Mouse (Mus musculus): ENCODE data around the gene Creg1.

Gene Creg1

DNA sequence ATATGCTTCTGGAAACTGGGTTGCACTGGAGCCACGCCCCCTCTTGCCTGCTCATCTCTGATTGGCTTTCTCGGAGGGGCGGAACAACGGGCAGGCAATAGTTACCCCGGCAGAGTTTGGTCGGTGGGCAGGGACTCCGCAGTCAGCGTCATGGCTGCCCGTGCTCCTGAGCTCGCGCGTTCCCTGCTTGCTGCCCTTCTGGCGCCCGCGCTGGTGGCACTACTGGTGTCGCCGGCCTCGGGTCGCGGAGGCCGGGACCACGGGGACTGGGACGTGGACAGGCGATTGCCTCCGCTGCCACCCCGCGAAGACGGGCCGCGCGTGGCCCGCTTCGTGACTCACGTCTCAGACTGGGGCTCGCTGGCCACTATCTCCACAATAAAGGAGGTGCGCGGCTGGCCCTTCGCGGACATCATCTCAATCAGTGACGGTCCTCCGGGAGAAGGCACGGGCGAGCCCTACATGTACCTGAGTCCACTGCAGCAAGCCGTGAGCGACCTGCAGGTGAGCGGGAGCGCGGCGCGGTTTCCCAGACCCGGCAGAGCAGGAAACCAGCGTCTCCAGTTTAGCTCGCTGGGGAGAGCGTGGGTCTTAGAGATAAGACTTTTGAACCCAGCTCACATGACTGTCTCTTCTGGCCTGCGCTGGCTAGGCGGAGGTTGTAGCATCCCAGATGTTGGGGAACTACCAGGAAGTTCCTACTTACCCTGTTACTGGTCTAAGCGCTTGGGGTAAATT, at the start of gene Creg1:
Creg1 (plus strand) TSS at position 112 of the 738 bp plus-strand sequence.
- in situ Hi-C loops (cut with MboI, MseI), result no loop called here

DNA sequence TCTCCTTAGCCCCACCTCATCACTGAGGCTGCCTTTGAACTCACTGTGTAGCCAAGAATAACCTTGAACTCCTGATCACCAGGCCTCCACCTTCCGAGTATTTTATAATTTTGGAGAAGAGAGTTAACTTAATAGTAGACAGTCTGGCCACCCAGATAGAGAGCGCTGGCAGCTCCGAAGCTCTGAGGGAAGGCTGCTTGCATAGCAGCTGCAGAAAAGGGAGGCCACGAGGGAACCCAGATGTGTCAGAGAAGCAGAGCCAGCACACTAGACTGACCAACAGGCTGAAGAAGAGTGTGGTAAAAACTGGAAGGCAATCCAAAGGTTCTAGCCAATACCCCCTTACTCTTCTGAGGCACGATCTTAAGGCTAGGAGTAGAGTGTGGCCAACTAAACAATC, 49.7 kb upstream of the Creg1 start:
- in situ Hi-C loops (cut with MboI, MseI), result loop anchor here (25.0 kb wide), 2 partner anchors 1524 to 1626 kb away; no protein-coding TSS in a partner anchor

DNA sequence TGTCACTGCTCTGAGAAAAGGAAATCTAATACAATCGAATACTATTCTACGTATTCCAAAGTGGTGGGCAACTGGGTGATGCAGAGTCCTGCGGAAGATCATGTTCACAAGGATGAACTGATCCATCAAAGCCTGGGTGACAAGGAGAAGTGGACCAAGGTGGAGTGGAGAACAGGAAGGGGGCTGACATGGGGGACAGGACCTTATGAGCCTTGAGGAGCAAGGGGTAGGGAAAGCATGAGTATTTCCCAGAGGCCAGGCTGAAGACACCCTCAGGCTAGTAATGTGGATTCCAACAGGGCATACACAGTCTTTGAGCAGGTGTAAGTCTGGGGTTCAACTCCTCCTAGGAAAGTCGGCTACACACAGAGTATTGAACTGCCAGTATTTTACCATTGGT, 47.1 kb upstream of the Creg1 start:
- in situ Hi-C loops (cut with MboI, MseI), result loop anchor here (25.0 kb wide), 2 partner anchors 1521 to 1629 kb away; no protein-coding TSS in a partner anchor

DNA sequence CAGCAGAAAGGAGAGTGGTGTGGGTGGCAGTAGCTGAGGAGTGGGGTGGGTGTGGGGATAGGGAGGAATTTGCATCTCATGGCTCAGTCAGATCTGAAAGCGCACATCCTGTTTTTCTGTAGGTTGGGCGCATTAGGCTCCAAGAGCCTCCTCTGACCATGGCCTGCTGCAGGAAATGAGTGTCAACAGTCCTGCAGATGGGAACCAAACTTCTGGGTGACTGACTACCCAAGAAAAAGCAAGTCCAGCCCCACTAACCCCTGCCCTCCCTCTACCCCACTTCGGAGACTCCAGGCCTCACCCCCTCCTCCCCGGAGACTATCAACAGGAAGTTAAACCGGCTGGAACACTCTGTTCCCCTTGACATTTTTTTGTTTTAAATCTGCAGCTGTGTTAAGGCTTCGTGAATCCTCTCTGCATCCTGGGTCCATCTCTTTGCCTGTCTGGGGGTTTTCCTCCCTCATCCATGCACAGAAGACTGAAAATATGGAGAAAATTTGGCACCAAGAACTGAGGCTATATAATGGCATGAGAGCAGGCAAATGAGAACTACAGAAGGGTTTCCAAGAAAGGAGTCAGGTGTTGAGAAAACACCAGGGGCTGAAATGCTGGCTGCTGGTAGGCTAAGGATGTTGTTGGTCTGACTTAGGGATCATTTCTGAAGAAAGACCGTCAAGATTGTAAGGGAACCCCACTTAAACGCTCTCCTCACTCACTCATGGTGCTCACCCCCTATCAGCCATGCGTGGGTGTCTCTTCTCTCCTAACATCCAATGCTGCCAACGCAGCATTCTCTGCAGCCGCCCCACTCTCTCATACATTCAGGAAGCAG, 45.6 kb upstream of the Creg1 start:
- in situ Hi-C loops (cut with MboI, MseI), result loop anchor here (25.0 kb wide), 2 partner anchors 1519 to 1631 kb away; no protein-coding TSS in a partner anchor

DNA sequence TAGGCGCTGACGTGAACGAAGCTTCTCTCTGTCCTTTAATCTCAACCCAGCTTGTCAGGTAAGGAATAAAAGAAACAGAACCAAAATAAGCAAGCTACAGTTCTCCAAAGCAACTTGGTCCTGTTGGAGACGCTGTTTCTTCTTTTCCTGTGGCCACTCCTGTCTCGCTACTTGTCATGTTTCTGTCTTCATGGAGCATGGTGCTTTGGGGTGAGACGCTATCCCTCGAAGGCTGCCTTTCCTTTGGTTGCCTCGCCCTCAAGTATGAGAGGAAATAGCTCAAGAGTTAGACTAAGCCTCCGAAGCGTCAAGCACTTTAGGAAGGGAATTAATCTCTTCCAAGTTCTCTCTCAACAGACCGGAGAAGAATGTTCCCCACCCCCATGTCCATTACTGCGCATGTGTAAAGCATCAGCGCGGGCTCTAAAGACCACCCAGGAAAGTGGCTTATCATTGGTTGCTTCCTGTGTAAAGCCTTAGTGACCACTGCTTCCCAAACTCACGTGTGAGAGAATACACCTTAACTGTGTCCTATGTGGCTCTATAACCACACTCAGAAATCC, 44.9 kb upstream of the Creg1 start:
- in situ Hi-C loops (cut with MboI, MseI), result loop anchor here (25.0 kb wide), 2 partner anchors 1519 to 1631 kb away; no protein-coding TSS in a partner anchor

DNA sequence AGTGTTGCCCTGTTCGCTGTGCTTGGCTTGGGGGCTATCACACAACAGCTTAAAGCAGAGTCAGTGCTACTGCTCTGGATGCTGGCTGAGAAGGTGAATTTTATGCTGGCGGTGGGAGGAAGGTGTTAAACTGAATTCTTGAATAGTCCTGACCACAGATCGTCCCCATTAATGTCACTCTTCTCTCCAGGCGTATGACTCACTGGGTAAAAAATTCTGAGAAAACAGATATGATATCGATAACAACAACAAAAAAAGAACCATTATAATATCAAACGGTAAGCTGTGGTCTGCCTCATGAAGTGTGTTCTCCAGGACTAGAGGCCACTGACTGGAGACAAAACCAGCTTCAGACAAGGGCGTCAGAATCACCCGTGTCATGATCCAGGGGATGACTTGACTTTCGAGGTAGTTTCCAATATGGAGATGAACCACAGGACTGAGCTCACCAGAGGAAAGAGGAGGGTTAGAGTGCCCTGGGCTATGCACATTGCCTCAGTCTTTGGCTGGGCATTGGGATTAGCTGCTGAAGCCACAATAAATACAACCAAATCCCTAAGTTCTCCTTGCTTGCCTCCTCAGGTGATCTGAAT, 40.9 kb upstream of the Creg1 start:
- in situ Hi-C loops (cut with MboI, MseI), result loop anchor here (25.0 kb wide), 2 partner anchors 1515 to 1635 kb away; no protein-coding TSS in a partner anchor

DNA sequence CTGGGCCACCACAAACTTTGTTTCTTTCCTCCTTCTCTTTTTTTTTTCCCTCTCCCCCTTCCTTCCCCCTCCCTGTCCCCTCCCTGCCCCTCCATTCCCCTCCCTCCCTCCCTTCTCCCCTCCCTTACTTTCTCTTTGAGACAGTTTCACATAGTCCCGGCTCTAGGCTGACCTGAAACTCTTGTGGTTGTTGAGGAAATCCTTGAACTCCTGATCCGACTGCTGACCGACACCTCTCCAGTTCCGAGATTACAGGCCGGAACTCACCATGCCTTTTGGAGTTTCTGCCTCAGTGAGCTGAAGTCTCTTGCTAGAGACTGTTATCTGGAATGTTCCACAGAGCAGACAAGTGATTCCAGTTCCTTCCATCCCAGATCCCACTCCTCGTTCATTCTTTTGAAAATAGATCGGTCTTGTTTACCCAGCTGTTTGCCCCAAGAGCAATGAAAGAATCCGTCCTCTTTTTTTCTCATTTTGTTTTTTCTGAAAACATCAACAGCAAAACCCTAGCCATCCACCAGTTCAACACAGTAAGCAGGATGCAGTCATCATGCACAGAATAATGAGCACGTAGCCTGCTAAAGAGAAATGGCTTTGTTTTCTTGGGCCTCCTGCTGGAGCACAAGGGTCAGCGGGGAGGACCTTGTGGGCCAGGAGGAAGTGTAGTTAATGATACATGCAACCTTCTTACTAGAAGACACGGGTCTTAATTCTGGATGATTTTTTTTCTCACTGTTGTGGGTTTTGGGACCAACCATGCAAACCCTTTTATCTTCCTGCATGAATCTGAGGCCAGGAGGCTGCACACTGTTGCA, 39.1 kb upstream of the Creg1 start:
- in situ Hi-C loops (cut with MboI, MseI), result loop anchor here (25.0 kb wide), 2 partner anchors 1513 to 1637 kb away; no protein-coding TSS in a partner anchor

DNA sequence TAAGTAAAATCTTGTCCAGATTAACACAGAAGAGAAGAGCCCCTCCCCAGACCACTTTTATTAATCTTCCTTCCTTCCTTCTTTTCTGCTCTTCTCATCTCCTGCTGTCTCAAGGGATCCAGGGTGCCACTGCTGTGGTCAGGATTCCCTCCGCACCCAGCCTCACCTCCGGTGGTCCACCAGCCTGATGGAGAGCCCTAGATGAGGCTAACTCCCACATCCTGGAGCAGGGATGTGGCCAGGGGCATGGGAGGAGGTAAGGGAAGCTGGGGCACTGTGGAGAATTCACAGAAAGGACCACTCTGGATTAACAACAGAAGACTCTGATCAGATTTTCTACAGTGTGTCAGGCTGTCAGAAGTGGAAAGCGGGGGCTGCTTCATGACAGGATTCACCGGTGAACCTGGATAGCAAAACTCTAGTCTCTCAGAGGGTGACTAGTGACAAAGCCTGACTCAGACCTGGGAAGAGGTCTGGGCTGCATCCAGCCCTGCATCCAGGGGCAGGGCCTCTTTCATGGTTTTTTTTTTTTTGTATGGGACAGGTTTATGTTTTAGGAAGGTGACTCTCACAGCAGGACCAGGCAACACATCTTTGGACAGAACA, 38.4 kb upstream of the Creg1 start:
- in situ Hi-C loops (cut with MboI, MseI), result no loop called here

DNA sequence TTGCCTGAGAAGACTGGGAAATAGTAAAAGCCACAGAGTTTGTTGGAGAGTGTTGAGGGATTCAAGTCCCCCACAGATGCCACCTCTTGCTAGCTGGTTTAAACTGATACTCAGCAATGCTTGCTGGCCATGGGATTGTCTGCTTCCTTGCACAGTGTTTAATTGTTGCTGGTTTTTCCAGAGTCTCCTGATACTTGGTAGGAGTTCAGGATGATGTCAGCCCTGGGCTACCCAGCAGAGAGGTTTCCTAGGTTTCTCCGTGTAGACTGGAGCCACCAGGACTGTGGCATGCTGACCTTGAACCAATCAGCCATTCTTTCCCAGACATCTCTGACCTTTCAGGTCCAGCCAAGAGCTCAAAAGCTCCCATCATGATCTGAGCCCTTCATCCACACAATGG, 36.6 kb upstream of the Creg1 start:
- in situ Hi-C loops (cut with MboI, MseI), result no loop called here

DNA sequence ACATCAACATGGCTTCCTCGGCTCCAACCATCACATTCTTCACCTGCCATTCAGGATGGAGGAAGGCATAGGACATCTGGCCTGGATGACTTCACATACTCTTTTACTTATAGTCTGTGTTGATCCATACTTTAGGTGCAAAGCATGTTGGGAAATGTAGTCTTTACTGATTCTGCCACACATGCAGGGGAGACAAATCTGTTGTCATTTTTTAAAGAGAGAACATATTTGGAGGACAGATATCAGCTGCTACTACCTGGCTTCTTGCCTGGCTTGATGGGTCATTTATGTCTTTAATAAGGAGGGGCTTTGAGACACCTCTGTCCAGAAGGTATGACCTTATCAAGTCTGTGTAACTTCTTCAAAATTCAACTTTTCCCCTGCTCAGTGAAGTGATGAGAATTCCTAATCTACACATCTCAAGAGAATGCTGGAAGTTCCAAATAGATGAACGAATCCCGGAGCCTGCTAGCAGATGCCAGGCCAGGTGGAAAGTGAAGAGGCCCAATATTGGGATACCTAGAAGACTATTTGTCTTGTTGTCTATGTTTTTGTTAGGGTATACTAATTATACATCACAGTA, 35.4 kb upstream of the Creg1 start:
- in situ Hi-C loops (cut with MboI, MseI), result no loop called here

DNA sequence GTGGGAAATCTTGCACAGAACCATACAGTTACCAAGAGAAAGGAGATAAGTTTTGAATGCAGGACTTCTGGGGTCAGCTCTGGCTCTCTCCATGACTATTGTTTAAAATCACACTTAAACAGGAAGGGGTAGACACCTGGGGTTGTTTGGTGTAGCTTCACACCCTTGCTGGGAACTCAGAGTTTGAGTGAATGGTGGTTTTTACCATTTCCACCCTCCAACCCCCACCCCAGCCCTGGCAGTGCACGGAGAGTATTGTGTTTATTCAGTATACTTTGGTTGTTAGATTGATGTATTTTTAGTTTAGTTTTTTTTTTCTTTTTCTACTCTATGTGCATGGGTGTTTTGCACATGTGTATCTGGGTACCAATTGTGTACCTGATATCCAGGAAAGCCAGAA, 33.4 kb upstream of the Creg1 start:
- in situ Hi-C loops (cut with MboI, MseI), result no loop called here

DNA sequence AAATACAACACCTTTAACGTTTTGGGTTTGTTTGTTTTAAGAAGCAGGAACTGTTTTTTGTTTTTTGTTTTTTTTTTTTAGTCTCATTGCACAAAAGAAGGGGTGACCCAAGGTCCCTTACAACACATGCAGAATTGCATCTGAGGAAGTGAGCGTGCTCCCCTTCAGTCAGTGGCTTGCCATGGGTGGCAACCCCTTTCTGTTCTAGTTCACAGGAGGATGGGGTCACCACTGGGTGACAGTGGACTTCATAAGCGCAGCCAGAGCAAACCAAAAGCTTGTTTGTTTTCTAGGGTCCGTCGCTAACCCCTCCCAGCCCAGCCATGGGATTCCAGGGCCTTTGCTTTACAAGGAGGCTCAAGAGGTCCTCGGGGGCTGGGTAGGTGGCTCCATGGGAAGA, 32.0 kb upstream of the Creg1 start:
- in situ Hi-C loops (cut with MboI, MseI), result no loop called here

DNA sequence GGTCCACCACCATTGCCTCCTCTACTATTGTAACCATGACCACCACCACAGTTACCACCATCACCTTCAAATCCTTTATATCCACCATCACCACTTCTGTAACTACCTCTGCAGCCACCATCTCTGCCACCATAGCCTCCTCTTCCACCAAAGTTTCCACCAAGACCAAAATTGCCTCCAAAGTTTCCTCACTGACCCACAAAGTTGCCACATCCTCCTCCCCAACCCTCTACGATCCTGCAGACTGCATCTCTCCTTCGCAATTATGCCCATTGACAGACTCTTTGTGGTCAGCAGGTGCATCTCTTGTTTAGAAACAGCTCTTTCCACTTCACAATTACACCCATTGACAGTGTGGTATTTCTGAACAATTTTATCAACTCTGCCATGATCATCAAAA, 28.7 kb upstream of the Creg1 start:
- in situ Hi-C loops (cut with MboI, MseI), result loop anchor here (5.0 kb wide), 2 partner anchors 58 to 153 kb away; no protein-coding TSS in a partner anchor

DNA sequence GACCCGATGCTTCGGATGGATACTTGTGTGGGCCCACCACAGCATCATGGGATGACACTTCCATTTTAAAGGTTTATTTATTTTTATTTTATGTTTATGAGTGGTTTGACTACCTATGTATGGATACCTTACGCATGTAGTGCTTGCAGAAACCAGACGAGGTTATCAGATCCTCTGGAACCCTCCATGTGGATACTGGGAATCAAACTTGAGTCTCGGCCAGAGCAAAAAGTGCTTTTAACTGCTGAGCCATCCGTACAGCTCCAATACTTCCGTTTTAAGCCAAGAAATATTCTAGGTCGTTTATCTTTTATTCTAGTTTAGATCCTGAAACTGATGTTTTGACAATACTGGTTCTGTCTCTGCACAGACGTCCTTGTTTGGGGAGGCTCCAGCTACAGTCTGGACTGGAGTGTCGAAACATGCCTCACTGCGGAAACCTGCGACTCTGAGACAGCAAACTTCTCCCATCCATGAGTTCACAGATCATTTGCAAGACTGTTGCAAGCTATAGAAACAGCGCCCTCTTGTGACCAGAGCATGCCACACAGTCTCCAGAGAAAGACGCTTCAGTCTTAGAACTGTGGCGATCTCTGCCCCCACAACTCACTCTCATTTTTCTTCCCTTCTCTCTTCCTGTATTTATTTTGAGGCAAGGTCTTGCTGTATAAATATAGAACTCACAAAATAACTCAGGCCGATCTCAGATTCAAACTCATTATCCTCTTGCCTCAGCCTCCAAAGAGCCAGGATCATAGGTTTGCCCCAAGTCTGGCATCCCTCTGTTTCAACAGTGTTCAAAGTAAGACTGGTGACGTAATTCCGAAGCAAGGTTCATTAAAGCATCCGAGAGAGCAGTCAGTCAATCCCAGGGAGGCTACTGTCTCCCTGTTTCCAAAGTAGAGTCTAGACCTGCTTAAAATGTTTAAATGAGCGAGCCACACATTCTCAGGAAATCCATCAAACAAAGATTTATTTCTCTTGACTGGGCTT, 27.4 kb upstream of the Creg1 start:
- in situ Hi-C loops (cut with MboI, MseI), result loop anchor here (5.0 kb wide), 2 partner anchors 59 to 154 kb away; no protein-coding TSS in a partner anchor

DNA sequence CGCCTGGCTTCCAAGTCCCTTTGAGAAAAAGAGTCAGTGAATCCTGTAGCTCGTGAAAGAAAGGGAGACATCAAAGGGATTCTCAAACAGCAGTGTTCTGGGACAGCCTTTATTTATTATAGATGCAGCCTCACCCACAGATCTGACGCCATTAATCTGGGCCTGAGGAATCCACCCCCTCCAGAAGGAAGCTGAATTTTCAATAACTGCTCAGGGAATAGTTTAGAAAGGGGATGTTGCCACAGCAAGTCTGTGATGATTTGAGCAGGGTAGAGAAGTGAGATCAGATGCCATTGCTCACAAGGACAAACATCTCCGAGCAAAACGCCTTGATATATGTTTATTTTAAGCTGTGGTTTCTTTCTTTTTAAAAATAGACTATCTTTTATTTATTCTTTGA, 26.1 kb upstream of the Creg1 start:
- in situ Hi-C loops (cut with MboI, MseI), result loop anchor here (5.0 kb wide), 2 partner anchors 60 to 155 kb away; no protein-coding TSS in a partner anchor

DNA sequence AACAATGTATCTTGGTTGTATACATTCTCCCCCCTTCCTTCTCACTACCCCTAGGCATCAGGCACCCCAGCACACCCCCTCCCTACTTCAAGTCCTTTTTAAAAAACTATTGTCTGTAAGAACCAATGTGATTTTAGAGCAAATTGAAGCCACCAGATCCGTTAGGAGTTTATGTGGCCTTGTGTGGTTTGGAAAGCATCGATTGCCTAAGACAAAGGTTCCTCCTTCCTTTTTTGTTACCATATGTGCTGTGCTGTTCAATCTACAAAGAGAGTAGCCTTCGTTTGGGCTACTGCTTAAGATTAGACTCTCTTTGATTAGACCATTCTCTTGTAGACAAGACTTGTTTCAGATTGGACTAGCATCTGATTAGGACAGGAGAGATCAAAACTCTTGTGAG, 25.7 kb upstream of the Creg1 start:
- in situ Hi-C loops (cut with MboI, MseI), result loop anchor here (5.0 kb wide), 2 partner anchors 61 to 156 kb away; no protein-coding TSS in a partner anchor

DNA sequence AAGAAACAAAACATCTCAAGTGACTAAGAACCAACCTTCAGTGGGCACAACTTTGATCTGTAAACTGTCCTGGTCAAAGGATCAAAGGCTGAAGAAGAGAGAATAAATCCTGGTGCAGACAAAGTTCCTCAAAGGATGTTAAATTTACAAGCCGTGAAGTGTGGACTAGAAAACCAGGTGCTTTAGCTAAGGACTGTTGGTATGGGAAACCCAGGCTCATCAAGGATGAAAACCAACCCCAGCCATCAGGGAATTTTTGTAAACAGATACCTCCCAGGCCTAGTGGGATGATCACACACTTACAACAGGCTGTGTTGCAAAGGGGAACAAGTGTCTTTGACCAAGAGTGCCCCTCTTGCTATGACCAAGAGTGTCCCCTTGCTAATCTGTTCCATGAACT, 24.6 kb upstream of the Creg1 start:
- in situ Hi-C loops (cut with MboI, MseI), result loop anchor here (5.0 kb wide), 2 partner anchors 62 to 157 kb away; no protein-coding TSS in a partner anchor

DNA sequence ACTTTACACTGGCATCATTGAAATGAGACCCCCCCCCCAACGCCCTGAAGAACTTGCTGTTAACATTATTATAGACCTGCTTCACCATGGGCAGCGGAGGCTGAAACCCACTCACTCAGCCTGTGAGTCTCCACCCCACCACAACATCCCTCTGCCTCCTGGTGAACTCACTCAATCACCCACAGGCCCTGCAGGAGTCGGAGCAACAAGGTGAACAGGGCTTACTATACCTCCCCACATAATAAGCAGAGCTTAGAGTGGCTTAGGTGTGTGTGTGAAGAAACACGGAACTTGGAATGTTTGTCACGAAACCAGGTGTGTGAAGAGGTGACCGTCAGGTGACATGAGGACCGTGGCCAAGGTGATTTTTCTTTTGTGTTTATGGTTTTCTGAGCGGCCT, 21.6 kb upstream of the Creg1 start:
- in situ Hi-C loops (cut with MboI, MseI), result no loop called here

DNA sequence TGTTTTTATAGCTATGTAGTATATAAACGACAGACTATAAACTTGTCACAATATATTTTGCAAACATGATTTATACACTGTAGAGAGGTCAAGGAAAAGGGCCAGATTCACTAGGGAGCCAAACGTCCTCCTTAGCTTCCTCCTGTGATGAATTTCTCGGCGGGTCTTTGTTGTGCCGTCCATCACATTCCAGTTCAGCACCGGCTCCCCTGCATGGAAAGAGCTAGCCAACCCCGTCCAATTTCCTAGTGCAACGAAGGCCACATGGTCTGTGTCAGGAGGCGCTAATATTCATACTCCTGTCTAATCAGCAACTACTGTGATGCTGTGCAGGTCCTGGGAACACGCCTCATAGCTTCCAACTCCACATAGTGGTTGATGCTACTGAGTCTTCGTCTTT, 15.5 kb upstream of the Creg1 start:
- in situ Hi-C loops (cut with MboI, MseI), result no loop called here

Data from regulatory T cell (primary cell).